15 mouse cellular contexts compared by ENCODE assay signal in the genomic region with DNA sequence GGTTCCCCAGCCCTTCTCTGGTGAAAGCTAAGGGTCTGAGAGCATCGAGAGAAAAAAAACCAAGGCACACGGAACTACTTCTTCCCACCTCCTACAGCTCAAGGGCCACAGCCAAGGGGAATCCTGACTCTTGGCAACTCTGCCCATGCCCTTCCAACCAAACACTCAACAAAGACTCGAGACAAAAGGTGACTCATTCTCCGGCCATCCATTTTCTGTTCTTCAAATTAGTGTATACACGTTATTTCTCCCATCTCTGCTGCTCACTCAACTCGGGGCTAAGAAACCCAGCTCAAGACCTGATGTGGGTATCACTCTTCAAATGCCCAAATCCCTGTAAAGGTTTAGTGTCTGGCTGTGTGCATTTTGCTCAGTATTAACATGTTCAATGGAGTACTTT.
DNase-seq lines count a peak whose midpoint lies in the region; ATAC-seq and TF ChIP-seq lines count a peak whose summit lies in the region.
"Had no signal": no experiment of that assay in that cellular context is flagged by ENCODE, and none has a peak within 500 bp of the region (broad histone marks: within the 10 kb centered on the region; RNA-seq: fewer than 3 reads in every experiment).

No protein-coding gene starts in this region.

- H3K9me3 ChIP-seq in embryonic facial prominence, embryonic 10.5 days: no peaks in the 10 kb centered on the region
- no peaks in the 10 kb centered on the region for H3K9me3 ChIP-seq in hindbrain, embryonic 10.5 days
- no peaks in the 10 kb centered on the region for H3K9me3 ChIP-seq in limb, embryonic 12.5 days
- H3K9me3 ChIP-seq in neural tube, embryonic 13.5 days: no peaks in the 10 kb centered on the region
- no peaks in the 10 kb centered on the region for H3K9me3 ChIP-seq in kidney, embryonic 15.5 days (replicated peaks)
- H3K9me3 ChIP-seq: lung, embryonic 15.5 days had no signal

- peaks cover 12% of the 10 kb centered on the region for H3K36me3 ChIP-seq in embryonic facial prominence, embryonic 10.5 days (replicated peaks)
- H3K36me3 ChIP-seq in hindbrain, embryonic 10.5 days: peaks cover 12% of the 10 kb centered on the region; the same call in 1 of the 2 replicates
- no peaks in the 10 kb centered on the region for H3K36me3 ChIP-seq in limb, embryonic 12.5 days
- H3K36me3 ChIP-seq in neural tube, embryonic 13.5 days: no peaks in the 10 kb centered on the region
- H3K36me3 ChIP-seq in kidney, embryonic 15.5 days: no peaks in the 10 kb centered on the region
- H3K36me3 ChIP-seq: lung, embryonic 15.5 days had no signal

- no peak for TF ChIP-seq CTCF in cerebellum, adult 2 months (IDR thresholded peaks at IDR 0.05; ENCODE audit: borderline replicate concordance, insufficient read depth, low read depth, low read length)

- H3K27ac ChIP-seq in embryonic facial prominence, embryonic 10.5 days (replicated peaks): 0 out of 2 replicates have a peak overlapping the region, but pooled peaks have one; percentile 4
- peak overlapping the region; percentile 82 for H3K27ac ChIP-seq in hindbrain, embryonic 10.5 days
- peak overlapping the region; percentile 82 for H3K27ac ChIP-seq in limb, embryonic 12.5 days
- H3K27ac ChIP-seq in neural tube, embryonic 13.5 days (replicated peaks): peak overlapping the region; percentile 87
- H3K27ac ChIP-seq in cerebellum, adult 2 months (ENCODE audit: insufficient read depth, low read length): no peak overlapping the region
- no peak overlapping the region for H3K27ac ChIP-seq in kidney, embryonic 15.5 days
- H3K27ac ChIP-seq: lung, embryonic 15.5 days had no signal

- H3K4me3 ChIP-seq in embryonic facial prominence, embryonic 10.5 days: no peak overlapping the region
- H3K4me3 ChIP-seq in hindbrain, embryonic 10.5 days: no peak overlapping the region
- H3K4me3 ChIP-seq in limb, embryonic 12.5 days (replicated peaks): no peak overlapping the region
- no peak overlapping the region for H3K4me3 ChIP-seq in neural tube, embryonic 13.5 days
- no peak overlapping the region for H3K4me3 ChIP-seq in cerebellum, adult 2 months (replicated peaks; ENCODE audit: insufficient read depth, low read depth, low read length)
- no peak overlapping the region for H3K4me3 ChIP-seq in kidney, embryonic 15.5 days (replicated peaks)
- H3K4me3 ChIP-seq: lung, embryonic 15.5 days had no signal

- ATAC-seq in limb, embryonic 12.5 days (ENCODE audit: insufficient number of reproducible peaks, insufficient read depth, low FRiP score, low TSS enrichment, low read depth): no peak
- no peak for ATAC-seq in neural tube, embryonic 13.5 days (ENCODE audit: low read depth)
- ATAC-seq in kidney, embryonic 15.5 days (replicated peaks; ENCODE audit: low FRiP score): no peak
- ATAC-seq: CD4-positive, CD25-positive, alpha-beta regulatory T cell, adult 4 months had no signal

- WGBS in embryonic facial prominence, embryonic 10.5 days: 85% methylated on average over 6 of the region's 6 CpGs
- WGBS in hindbrain, embryonic 10.5 days: 87% methylated on average over 6 of the region's 6 CpGs
- 90% methylated on average over 6 of the region's 6 CpGs for WGBS in limb, embryonic 12.5 days
- 78% methylated on average over 6 of the region's 6 CpGs for WGBS in neural tube, embryonic 13.5 days
- 82% methylated on average over 6 of the region's 6 CpGs for WGBS in cerebellum, adult 2 months
- 83% methylated on average over 6 of the region's 6 CpGs for WGBS in kidney, embryonic 15.5 days

- no peak for DNase-seq in embryonic facial prominence, embryonic 10.5 days (ENCODE audit: low spot score)
- DNase-seq in hindbrain, embryonic 10.5 days (ENCODE audit: low spot score): no peak
- DNase-seq in testis, postnatal 10 days (ENCODE audit: low spot score): no peak
- DNase-seq in cerebellum, adult 2 months: no peak
- DNase-seq: adrenal gland, adult 8-10 months; cerebellum, postnatal 14 days; heart, adult 18-20 months; kidney, adult 9 months; liver; right cerebral cortex, postnatal 25 days had no signal

- H3K4me1 ChIP-seq in embryonic facial prominence, embryonic 10.5 days: peaks cover 51% of the 10 kb centered on the region
- peaks cover 72% of the 10 kb centered on the region for H3K4me1 ChIP-seq in hindbrain, embryonic 10.5 days (replicated peaks)
- peaks cover 69% of the 10 kb centered on the region for H3K4me1 ChIP-seq in limb, embryonic 12.5 days (replicated peaks)
- H3K4me1 ChIP-seq in neural tube, embryonic 13.5 days (replicated peaks): peaks cover 99% of the 10 kb centered on the region
- H3K4me1 ChIP-seq in cerebellum, adult 2 months (ENCODE audit: control insufficient read depth, insufficient read depth, low read length): peaks cover 29% of the 10 kb centered on the region
- H3K4me1 ChIP-seq in kidney, embryonic 15.5 days: peaks cover 37% of the 10 kb centered on the region

- H3K27me3 ChIP-seq in embryonic facial prominence, embryonic 10.5 days (replicated peaks; ENCODE audit: low read depth, poor library complexity, severe bottlenecking): no peaks in the 10 kb centered on the region
- no peaks in the 10 kb centered on the region for H3K27me3 ChIP-seq in hindbrain, embryonic 10.5 days (ENCODE audit: insufficient read depth, poor library complexity, severe bottlenecking)
- no peaks in the 10 kb centered on the region for H3K27me3 ChIP-seq in limb, embryonic 12.5 days
- H3K27me3 ChIP-seq in neural tube, embryonic 13.5 days: no peaks in the 10 kb centered on the region
- no peaks in the 10 kb centered on the region for H3K27me3 ChIP-seq in cerebellum, adult 2 months (ENCODE audit: control insufficient read depth, insufficient read depth, low read length)
- no peaks in the 10 kb centered on the region for H3K27me3 ChIP-seq in kidney, embryonic 15.5 days
- H3K27me3 ChIP-seq: lung, embryonic 15.5 days had no signal

- no peak overlapping the region for H3K9ac ChIP-seq in limb, embryonic 12.5 days (replicated peaks)
- H3K9ac ChIP-seq in neural tube, embryonic 13.5 days: no peak overlapping the region
- no peak overlapping the region for H3K9ac ChIP-seq in kidney, embryonic 15.5 days
- H3K9ac ChIP-seq: lung, embryonic 15.5 days had no signal

- no peak overlapping the region for H3K4me2 ChIP-seq in limb, embryonic 12.5 days
- no peak overlapping the region for H3K4me2 ChIP-seq in neural tube, embryonic 13.5 days
- no peak overlapping the region for H3K4me2 ChIP-seq in kidney, embryonic 15.5 days
- H3K4me2 ChIP-seq: lung, embryonic 15.5 days had no signal

- TF ChIP-seq POLR2A in cerebellum, adult 2 months (IDR thresholded peaks at IDR 0.05; ENCODE audit: borderline replicate concordance, insufficient read depth, low read length): no peak

Comparison
In these comparisons a context has a peak if more than half of its experiments do, and no peak if none do; other contexts are left out.
1. H3K27ac ChIP-seq: peak in embryonic facial prominence, embryonic 10.5 days (single experiment), hindbrain, embryonic 10.5 days (single experiment), limb, embryonic 12.5 days (single experiment) and neural tube, embryonic 13.5 days (single experiment); none in cerebellum, adult 2 months (single experiment) and kidney, embryonic 15.5 days (single experiment).